Mouse (Mus musculus) intestine, embryonic 15.5 days (tissue): ENCODE results near the gene Lst1. TPM values are rescaled to one million over a fixed set of nuclear protein-coding genes. Genes with fewer than 3 reads are reported as not detected.

ENCODE experiments used
- ATAC-seq: fragments of 200-750 bp; cut with Nextera tagmentation; 2 replicates; pipeline ENCODE4 v1.8.0; 2017; ENCODE audit warnings: moderate TSS enrichment, moderate library complexity
- H3K27ac ChIP-seq: fragments of 300-500 bp; sonication (generic); 2 replicates; pipeline ENCODE4 v1.5.1; 2015; ENCODE audit warnings: mild to moderate bottlenecking, inconsistent platforms
- H3K27me3 ChIP-seq: fragments of 300-500 bp; sonication (generic); replicated peaks from 2 replicates; pipeline ENCODE4 v1.6.1; 2015; ENCODE audit warnings: inconsistent platforms
- H3K36me3 ChIP-seq: fragments of 300-500 bp; sonication (generic); 2 replicates; pipeline ENCODE4 v1.6.1; 2015; ENCODE audit warnings: inconsistent platforms
- H3K4me1 ChIP-seq: fragments of 300-500 bp; sonication (generic); replicated peaks from 2 replicates; pipeline ENCODE4 v1.6.1; 2015; ENCODE audit warnings: inconsistent platforms
- H3K4me2 ChIP-seq: fragments of 300-500 bp; sonication (generic); replicated peaks from 2 replicates; pipeline ENCODE4 v1.6.1; 2015; ENCODE audit warnings: mild to moderate bottlenecking, inconsistent platforms
- H3K4me3 ChIP-seq: fragments of 300-500 bp; sonication (generic); replicated peaks from 2 replicates; pipeline ENCODE4 v1.5.1; 2015; ENCODE audit warnings: inconsistent platforms
- H3K9ac ChIP-seq: fragments of 300-500 bp; sonication (generic); 2 replicates; pipeline ENCODE4 v1.6.1; 2015; ENCODE audit warnings: inconsistent platforms
- H3K9me3 ChIP-seq: fragments of 300-500 bp; sonication (generic); 2 replicates; pipeline ENCODE4 v1.6.1; 2016; ENCODE audit warnings: inconsistent platforms
- WGBS: fragments of 180-500 bp; shearing (Covaris S2); methylation state at CpG from one replicate; pipeline ENCODE4 v1.1.7; 2015; 5-methylcytosine and 5-hydroxymethylcytosine counted together
- polyA plus RNA-seq: library from polyadenylated mRNA; unstranded; fragments of >200 nt; fragmentation: Nextera tagmentation; extraction: Ambion mirVana; gene quantifications from 2 replicates; pipeline ENCODE4 v1.2.1, GENCODE M21; 2015

Gene Lst1
- polyA plus RNA-seq, 1 experiment from 2014 or later = 18.9 TPM

- 78% methylated on average over 14 of the region's 14 CpGs for WGBS
- peaks cover 22% of the 10 kb centered on the region for H3K36me3 ChIP-seq
Observed at GRCm38 (mm10) chr17:35226561-35227046, 38.4 kb upstream of the Lst1 start.

GRCm38 (mm10) chr17:35225456-35225855 lies 37.2 kb upstream of the Lst1 start:
- Histone ChIP-seq H3K4me1 (peaks cover 11% of the 10 kb centered on the region), H3K4me3 (no peak overlapping the region), H3K4me2 (no peak overlapping the region), H3K9me3 (no peaks in the 10 kb centered on the region), H3K27me3 (no peaks in the 10 kb centered on the region), H3K36me3 (peaks cover 15% of the 10 kb centered on the region), H3K9ac (no peak overlapping the region), H3K27ac (no peak overlapping the region)
- WGBS = 93% methylated on average over 5 of the region's 5 CpGs
- ATAC-seq = no peak

More at GRCm38 (mm10) chr17:35226561-35227046, 38.4 kb upstream of the Lst1 start:
- Histone ChIP-seq H3K9ac (no peak overlapping the region), H3K27ac (no peak overlapping the region), H3K4me2 (no peak overlapping the region), H3K4me1 (0 out of 2 replicates have a peak, but pooled peaks cover 5% of the 10 kb centered on the region), H3K27me3 (no peaks in the 10 kb centered on the region), H3K4me3 (no peak overlapping the region), H3K9me3 (no peaks in the 10 kb centered on the region)
- ATAC-seq = no peak

- WGBS = 94% methylated on average over 4 of the region's 4 CpGs
- H3K27me3 ChIP-seq = no peaks in the 10 kb centered on the region
- peaks cover 19% of the 10 kb centered on the region for H3K4me1 ChIP-seq
- no peak overlapping the region for H3K4me3 ChIP-seq
- no peak overlapping the region for H3K9ac ChIP-seq
- H3K4me2 ChIP-seq = no peak overlapping the region
- peaks cover 18% of the 10 kb centered on the region for H3K36me3 ChIP-seq
- no peak for ATAC-seq
- no peaks in the 10 kb centered on the region for H3K9me3 ChIP-seq
- no peak overlapping the region for H3K27ac ChIP-seq
Observed at GRCm38 (mm10) chr17:35224641-35225040, 36.4 kb upstream of the Lst1 start.

- peaks cover 14% of the 10 kb centered on the region for H3K4me1 ChIP-seq
- no peak for ATAC-seq
Observed at GRCm38 (mm10) chr17:35222299-35222698, 34.1 kb upstream of the Lst1 start.

GRCm38 (mm10) chr17:35220156-35220952 lies 32.1 kb upstream of the Lst1 start, which contains the start of gene Gm16181:
Gene Gm16181 (plus strand): TSS chr17:35220834.
- peaks cover 8% of the 10 kb centered on the region; the same call in 1 of the 2 replicates for H3K36me3 ChIP-seq
- no peaks in the 10 kb centered on the region for H3K9me3 ChIP-seq
- H3K4me2 ChIP-seq = 0 out of 2 replicates have a peak within 1 kb of the TSS, but pooled peaks have one; percentile 14
- peak; percentile 60 for ATAC-seq
- H3K4me1 ChIP-seq = peaks cover 14% of the 10 kb centered on the region
- peak within 1 kb of the TSS; percentile 85 for H3K27ac ChIP-seq
- H3K27me3 ChIP-seq = no peaks in the 10 kb centered on the region
- no peak within 1 kb of the TSS for H3K4me3 ChIP-seq
- H3K9ac ChIP-seq = peak within 1 kb of the TSS; percentile 28; the same call in 1 of the 2 replicates
- 57% methylated on average over 28 of the region's 28 CpGs for WGBS

More at GRCm38 (mm10) chr17:35222299-35222698, 34.1 kb upstream of the Lst1 start:
- H3K36me3 ChIP-seq = peaks cover 8% of the 10 kb centered on the region; the same call in 1 of the 2 replicates
- H3K9ac ChIP-seq = no peak overlapping the region
- no peak overlapping the region for H3K4me3 ChIP-seq
- H3K27me3 ChIP-seq = no peaks in the 10 kb centered on the region
- H3K4me2 ChIP-seq = no peak overlapping the region
- no peaks in the 10 kb centered on the region for H3K9me3 ChIP-seq
- 49% methylated on average over 6 of the region's 6 CpGs for WGBS
- no peak overlapping the region for H3K27ac ChIP-seq

GRCm38 (mm10) chr17:35219601-35220041 lies 31.4 kb upstream of the Lst1 start:
- no peak overlapping the region for H3K27ac ChIP-seq
- H3K9me3 ChIP-seq = no peaks in the 10 kb centered on the region
- H3K4me2 ChIP-seq = no peak overlapping the region
- peaks cover 8% of the 10 kb centered on the region; the same call in 1 of the 2 replicates for H3K36me3 ChIP-seq
- H3K4me3 ChIP-seq = no peak overlapping the region
- ATAC-seq = no peak
- WGBS = 73% methylated on average over 6 of the region's 6 CpGs
- no peaks in the 10 kb centered on the region for H3K27me3 ChIP-seq
- peaks cover 14% of the 10 kb centered on the region for H3K4me1 ChIP-seq
- no peak overlapping the region for H3K9ac ChIP-seq

GRCm38 (mm10) chr17:35218516-35219193 lies 30.4 kb upstream of the Lst1 start:
- Histone ChIP-seq H3K9ac (no peak overlapping the region), H3K9me3 (no peaks in the 10 kb centered on the region), H3K36me3 (peaks cover 8% of the 10 kb centered on the region; the same call in 1 of the 2 replicates), H3K4me1 (peaks cover 14% of the 10 kb centered on the region), H3K27ac (no peak overlapping the region), H3K4me3 (no peak overlapping the region), H3K4me2 (no peak overlapping the region), H3K27me3 (no peaks in the 10 kb centered on the region)
- ATAC-seq = no peak
- 76% methylated on average over 18 of the region's 18 CpGs for WGBS

GRCm38 (mm10) chr17:35213071-35213470 lies 24.8 kb upstream of the Lst1 start:
- H3K4me2 ChIP-seq = no peak overlapping the region
- ATAC-seq = no peak
- H3K36me3 ChIP-seq = no peaks in the 10 kb centered on the region
- no peaks in the 10 kb centered on the region for H3K9me3 ChIP-seq
- WGBS = 83% methylated on average over 5 of the region's 5 CpGs
- no peak overlapping the region for H3K4me3 ChIP-seq
- no peaks in the 10 kb centered on the region for H3K27me3 ChIP-seq
- no peak overlapping the region for H3K9ac ChIP-seq
- no peak overlapping the region for H3K27ac ChIP-seq
- H3K4me1 ChIP-seq = no peaks in the 10 kb centered on the region

GRCm38 (mm10) chr17:35210593-35210992 lies 22.4 kb upstream of the Lst1 start:
- Histone ChIP-seq H3K4me1 (no peaks in the 10 kb centered on the region), H3K4me3 (no peak overlapping the region), H3K36me3 (no peaks in the 10 kb centered on the region), H3K9me3 (no peaks in the 10 kb centered on the region), H3K27ac (no peak overlapping the region), H3K27me3 (no peaks in the 10 kb centered on the region), H3K9ac (no peak overlapping the region), H3K4me2 (no peak overlapping the region)
- WGBS = 57% methylated on average over 3 of the region's 3 CpGs
- ATAC-seq = no peak

- Histone ChIP-seq H3K9ac (no peak overlapping the region), H3K27ac (no peak overlapping the region), H3K27me3 (0 out of 2 replicates have a peak, but pooled peaks cover 2% of the 10 kb centered on the region), H3K36me3 (no peaks in the 10 kb centered on the region), H3K4me2 (no peak overlapping the region), H3K4me1 (no peaks in the 10 kb centered on the region), H3K9me3 (no peaks in the 10 kb centered on the region), H3K4me3 (no peak overlapping the region)
- 79% methylated on average over 12 of the region's 12 CpGs for WGBS
- ATAC-seq = no peak
Observed at GRCm38 (mm10) chr17:35209785-35210535, 21.7 kb upstream of the Lst1 start.

GRCm38 (mm10) chr17:35205380-35205769 lies 17.1 kb upstream of the Lst1 start:
- Histone ChIP-seq H3K27ac (no peak overlapping the region), H3K4me3 (no peak overlapping the region), H3K9me3 (no peaks in the 10 kb centered on the region), H3K9ac (no peak overlapping the region), H3K36me3 (no peaks in the 10 kb centered on the region), H3K4me1 (no peaks in the 10 kb centered on the region), H3K27me3 (peaks cover 29% of the 10 kb centered on the region), H3K4me2 (no peak overlapping the region)
- no peak for ATAC-seq
- 56% methylated on average over 10 of the region's 10 CpGs for WGBS
